Mouse (Mus musculus) embryonic facial prominence, embryonic 12.5 days (tissue): ENCODE data around the gene Fam98c. TPM values are rescaled to one million over a fixed set of nuclear protein-coding genes. Genes with fewer than 3 reads are reported as not detected.

Experiments
- ATAC-seq: fragments of 200-750 bp; cut with Nextera tagmentation; 2 replicates; pipeline ENCODE4 v1.8.0; 2017; ENCODE audit not compliant: insufficient number of reproducible peaks, insufficient read depth, low FRiP score, low TSS enrichment
- H3K27ac ChIP-seq: fragments of 300-500 bp; sonication (generic); 2 replicates; pipeline ENCODE4 v1.5.1; 2016; ENCODE audit warnings: mild to moderate bottlenecking
- H3K27me3 ChIP-seq: fragments of 300-500 bp; sonication (generic); 2 replicates; pipeline ENCODE4 v1.6.1; 2016; ENCODE audit warnings: mild to moderate bottlenecking, moderate library complexity
- H3K36me3 ChIP-seq: fragments of 300-500 bp; sonication (generic); 2 replicates; pipeline ENCODE4 v1.6.1; 2016; ENCODE audit warnings: mild to moderate bottlenecking
- H3K4me1 ChIP-seq: fragments of 300-500 bp; sonication (generic); 2 replicates; pipeline ENCODE4 v1.6.1; 2016
- H3K4me2 ChIP-seq: fragments of 300-500 bp; sonication (generic); replicated peaks from 2 replicates; pipeline ENCODE4 v1.6.1; 2016; ENCODE audit warnings: mild to moderate bottlenecking, moderate library complexity
- H3K4me3 ChIP-seq: fragments of 300-500 bp; sonication (generic); 2 replicates; pipeline ENCODE4 v1.5.1; 2016; ENCODE audit warnings: mild to moderate bottlenecking
- H3K9ac ChIP-seq: fragments of 300-500 bp; sonication (generic); 2 replicates; pipeline ENCODE4 v1.6.1; 2016; ENCODE audit warnings: mild to moderate bottlenecking, moderate library complexity
- H3K9me3 ChIP-seq: fragments of 300-500 bp; sonication (generic); 2 replicates; pipeline ENCODE4 v1.6.1; 2016; ENCODE audit warnings: mild to moderate bottlenecking, moderate library complexity
- WGBS: fragments of 180-500 bp; shearing (Covaris S2); methylation state at CpG from one replicate; pipeline ENCODE4 v1.1.7; 2016; 5-methylcytosine and 5-hydroxymethylcytosine counted together
- polyA plus RNA-seq: library from polyadenylated mRNA; unstranded; fragments of >200 nt; fragmentation: Nextera tagmentation; extraction: Ambion mirVana; gene quantifications from 2 replicates; pipeline ENCODE4 v1.2.1, GENCODE M21; 2016

Fam98c gene
- polyA plus RNA-seq, 1 experiment from 2014 or later = 15.6 TPM

DNA sequence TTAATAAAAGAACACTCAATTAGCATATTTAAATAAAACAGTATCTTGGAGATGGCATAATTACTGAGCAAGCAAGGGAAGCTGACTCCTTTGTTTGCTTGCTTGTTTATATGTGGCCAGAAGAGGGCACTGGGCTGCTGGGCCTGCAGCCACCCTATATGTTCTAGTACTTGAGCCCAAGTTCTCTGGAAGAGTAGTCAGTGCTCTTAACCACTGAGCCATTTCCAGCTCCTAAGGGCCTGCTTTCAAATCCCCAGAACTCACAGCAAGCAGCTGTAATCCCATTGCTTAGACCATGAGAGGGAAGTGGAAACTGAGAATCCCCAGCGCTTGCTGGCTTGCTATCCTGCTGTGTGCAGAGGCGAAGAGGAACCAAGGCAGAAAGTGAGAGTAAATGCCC, 27.3 kb downstream of the Fam98c start:
- Histone ChIP-seq H3K27me3 (0 out of 2 replicates have a peak, but pooled peaks cover 2% of the 10 kb centered on the region), H3K9me3 (no peaks in the 10 kb centered on the region), H3K36me3 (no peaks in the 10 kb centered on the region), H3K4me3 (no peak overlapping the region), H3K4me1 (peaks cover 10% of the 10 kb centered on the region; the same call in 1 of the 2 replicates), H3K27ac (no peak overlapping the region), H3K9ac (no peak overlapping the region), H3K4me2 (no peak overlapping the region)
- no peak for ATAC-seq
- 45% methylated on average over 2 of the region's 2 CpGs for WGBS

- Histone ChIP-seq H3K27me3 (0 out of 2 replicates have a peak, but pooled peaks cover 2% of the 10 kb centered on the region), H3K9me3 (no peaks in the 10 kb centered on the region), H3K9ac (no peak overlapping the region), H3K36me3 (no peaks in the 10 kb centered on the region), H3K27ac (no peak overlapping the region), H3K4me1 (peaks cover 10% of the 10 kb centered on the region; the same call in 1 of the 2 replicates), H3K4me2 (no peak overlapping the region), H3K4me3 (no peak overlapping the region)
- 25% methylated on average over 7 of the region's 7 CpGs for WGBS
- no peak for ATAC-seq
Observed at GRCm38 (mm10) chr7:29126173-29126915, 29.7 kb downstream of the Fam98c start.

DNA sequence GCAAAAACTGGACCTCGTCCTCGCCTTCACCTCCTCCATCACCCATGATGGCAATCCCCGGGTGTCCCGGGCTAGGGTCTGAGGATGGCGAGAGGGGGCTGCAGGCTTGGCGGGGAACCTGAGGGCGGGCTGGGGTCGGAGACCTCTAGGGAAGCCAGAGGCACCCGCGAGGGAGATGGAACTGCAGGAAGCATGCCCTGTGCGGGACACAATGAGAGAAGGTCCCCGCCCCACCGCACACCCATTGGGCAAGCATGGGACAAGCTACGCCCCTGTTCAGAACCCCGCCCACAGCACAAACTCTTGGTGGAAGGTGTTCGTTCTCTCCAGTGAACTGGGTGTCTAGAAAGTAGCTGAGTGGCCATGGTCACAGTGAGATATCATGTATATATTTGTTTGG, 31.1 kb downstream of the Fam98c start, which contains the start of gene Ryr1:
Ryr1 (minus strand) TSS at position 210 of the 400 bp plus-strand sequence.
- Histone ChIP-seq H3K9me3 (no peaks in the 10 kb centered on the region), H3K27ac (no peak within 1 kb of the TSS), H3K36me3 (no peaks in the 10 kb centered on the region), H3K27me3 (0 out of 2 replicates have a peak, but pooled peaks cover 2% of the 10 kb centered on the region), H3K4me3 (peak within 1 kb of the TSS; percentile 47), H3K9ac (peak within 1 kb of the TSS; percentile 56), H3K4me1 (peaks cover 10% of the 10 kb centered on the region; the same call in 1 of the 2 replicates), H3K4me2 (peak within 1 kb of the TSS; percentile 82)
- ATAC-seq = peak; percentile 83
- WGBS = under 1% methylated on average over 16 of the region's 16 CpGs

- 50% methylated on average over 5 of the region's 5 CpGs for WGBS
- Histone ChIP-seq H3K27ac (no peak overlapping the region), H3K36me3 (no peaks in the 10 kb centered on the region), H3K9me3 (no peaks in the 10 kb centered on the region), H3K4me3 (0 out of 2 replicates have a peak overlapping the region, but pooled peaks have one; percentile 47), H3K4me2 (peak overlapping the region; percentile 82), H3K4me1 (peaks cover 10% of the 10 kb centered on the region; the same call in 1 of the 2 replicates), H3K9ac (no peak overlapping the region; the same call in 1 of the 2 replicates), H3K27me3 (0 out of 2 replicates have a peak, but pooled peaks cover 2% of the 10 kb centered on the region)
- peak; percentile 83 for ATAC-seq
Observed at GRCm38 (mm10) chr7:29123531-29124358, 32.3 kb downstream of the Fam98c start.

DNA sequence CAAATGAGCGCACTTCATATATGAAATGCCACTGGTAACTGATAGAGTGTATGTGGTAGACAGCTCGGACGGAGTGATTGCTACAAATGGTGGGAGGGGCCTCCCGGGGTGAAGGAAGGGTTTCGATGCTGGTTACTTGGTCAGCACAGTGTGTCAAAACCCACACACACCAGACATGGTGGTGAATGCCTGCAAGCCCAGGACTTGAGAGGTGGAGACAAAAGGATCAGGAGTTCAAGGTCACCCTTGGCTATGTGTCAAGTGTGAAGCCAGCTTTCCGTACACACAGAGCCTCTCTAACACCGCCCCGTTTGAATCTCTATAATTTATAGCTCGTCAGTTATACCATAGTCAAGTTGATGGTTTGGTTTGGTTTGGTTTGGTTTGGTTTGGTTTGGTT, 33.2 kb downstream of the Fam98c start:
- WGBS = 88% methylated on average over 9 of the region's 9 CpGs
- Histone ChIP-seq H3K4me2 (no peak overlapping the region), H3K4me3 (no peak overlapping the region), H3K9ac (no peak overlapping the region), H3K9me3 (no peaks in the 10 kb centered on the region), H3K36me3 (no peaks in the 10 kb centered on the region), H3K27me3 (0 out of 2 replicates have a peak, but pooled peaks cover 2% of the 10 kb centered on the region), H3K27ac (no peak overlapping the region), H3K4me1 (peaks cover 10% of the 10 kb centered on the region; the same call in 1 of the 2 replicates)
- no peak for ATAC-seq

DNA sequence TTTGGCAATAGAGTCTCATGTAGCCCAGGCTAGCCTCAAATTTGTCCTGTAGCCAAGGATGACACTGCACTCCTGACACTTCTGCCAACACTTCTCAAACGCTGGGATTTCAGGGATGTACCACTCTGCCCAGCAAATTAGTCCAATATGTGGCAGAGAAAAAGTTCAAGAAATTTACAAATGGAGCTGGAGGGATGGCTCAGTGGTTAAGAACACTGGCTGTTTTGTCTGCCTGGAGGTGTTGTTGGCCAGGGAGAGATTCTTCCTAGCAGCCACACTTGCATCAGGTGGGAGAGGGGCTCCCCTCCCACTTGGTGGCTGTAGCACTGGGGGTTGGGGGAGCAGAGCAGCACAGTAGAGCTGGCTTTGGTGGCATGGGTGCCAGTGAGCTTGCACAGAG, 36.5 kb downstream of the Fam98c start:
- Histone ChIP-seq H3K4me1 (peaks cover 5% of the 10 kb centered on the region; the same call in 1 of the 2 replicates), H3K27ac (no peak overlapping the region), H3K4me3 (no peak overlapping the region), H3K9me3 (no peaks in the 10 kb centered on the region), H3K9ac (no peak overlapping the region), H3K4me2 (no peak overlapping the region), H3K27me3 (0 out of 2 replicates have a peak, but pooled peaks cover 2% of the 10 kb centered on the region), H3K36me3 (no peaks in the 10 kb centered on the region)
- ATAC-seq = no peak
- 47% methylated on average over 1 of the region's 1 CpGs for WGBS

DNA sequence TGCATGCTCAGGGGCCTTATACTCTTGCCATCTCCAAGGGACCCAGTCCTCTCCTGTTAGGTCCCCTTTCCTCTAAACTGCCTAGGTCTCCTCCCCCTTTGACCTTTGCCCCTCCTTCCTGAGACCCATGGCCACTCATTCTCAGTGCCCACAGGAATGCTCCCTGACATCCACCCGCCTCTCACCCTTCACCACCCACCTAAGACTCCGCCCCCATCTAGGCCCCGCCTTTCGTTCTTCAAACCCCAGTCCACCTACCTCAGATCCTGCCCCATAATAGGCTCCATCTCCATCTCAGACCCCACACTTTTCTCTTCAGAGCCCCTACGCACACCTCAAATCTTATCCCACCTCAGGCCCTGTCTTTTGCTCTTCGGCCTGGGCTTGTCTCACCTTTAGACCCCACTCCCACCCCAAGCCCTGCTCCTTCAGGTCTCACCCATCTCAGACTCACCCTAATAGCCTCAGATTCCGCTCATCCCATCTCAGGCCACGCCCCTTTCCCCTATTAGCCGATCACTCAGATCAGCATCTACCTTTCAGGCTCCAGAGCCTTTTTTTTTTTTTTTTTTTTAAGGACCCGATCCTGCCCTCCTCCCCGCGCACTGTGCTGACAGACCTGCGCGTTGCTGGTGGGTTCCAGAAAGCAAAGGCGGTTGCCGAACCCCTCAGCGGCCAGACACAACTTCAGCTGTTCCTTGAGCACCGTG, 37.7 kb downstream of the Fam98c start:
- Histone ChIP-seq H3K4me3 (no peak overlapping the region), H3K4me2 (no peak overlapping the region), H3K27me3 (no peaks in the 10 kb centered on the region), H3K27ac (no peak overlapping the region), H3K36me3 (no peaks in the 10 kb centered on the region), H3K9ac (no peak overlapping the region), H3K9me3 (no peaks in the 10 kb centered on the region), H3K4me1 (no peaks in the 10 kb centered on the region)
- no peak for ATAC-seq
- 10% methylated on average over 18 of the region's 18 CpGs for WGBS

GRCm38 (mm10) chr7:29108992-29109955, 46.8 kb downstream of the Fam98c start:
- WGBS = 26% methylated on average over 38 of the region's 38 CpGs
- no peaks in the 10 kb centered on the region for H3K27me3 ChIP-seq
- ATAC-seq = peak; percentile 55; the same call in 1 of the 2 replicates
- H3K4me1 ChIP-seq = peaks cover 7% of the 10 kb centered on the region; the same call in 1 of the 2 replicates
- H3K9me3 ChIP-seq = no peaks in the 10 kb centered on the region
- no peak overlapping the region for H3K9ac ChIP-seq
- H3K4me2 ChIP-seq = peak overlapping the region; percentile 48
- no peak overlapping the region for H3K27ac ChIP-seq
- H3K36me3 ChIP-seq = no peaks in the 10 kb centered on the region
- H3K4me3 ChIP-seq = peak overlapping the region; percentile 15
